Mouse (Mus musculus) activated CD4-positive, CD25-positive, alpha-beta regulatory T cell, adult 4 months (primary cell): ENCODE data around the gene Gm5934. TPM values are rescaled to one million over a fixed set of nuclear protein-coding genes. Genes with fewer than 3 reads are reported as not detected.
"Not testable (repeated sequence)": the region's sequence is repeated elsewhere in the genome, so short reads cannot be mapped to it uniquely, and the experiment has no call there.

Experiments used
- ATAC-seq: one replicate; pipeline ENCODE4 v1.8.0; 2017
- polyA plus RNA-seq, 2 experiments: library from polyadenylated mRNA; unstranded; fragments of 100-300 nt; shearing (Covaris generic); gene quantifications; one replicate each; pipeline ENCODE4 v1.2.1; 2017

Gene Gm5934
- not detected for polyA plus RNA-seq

DNA sequence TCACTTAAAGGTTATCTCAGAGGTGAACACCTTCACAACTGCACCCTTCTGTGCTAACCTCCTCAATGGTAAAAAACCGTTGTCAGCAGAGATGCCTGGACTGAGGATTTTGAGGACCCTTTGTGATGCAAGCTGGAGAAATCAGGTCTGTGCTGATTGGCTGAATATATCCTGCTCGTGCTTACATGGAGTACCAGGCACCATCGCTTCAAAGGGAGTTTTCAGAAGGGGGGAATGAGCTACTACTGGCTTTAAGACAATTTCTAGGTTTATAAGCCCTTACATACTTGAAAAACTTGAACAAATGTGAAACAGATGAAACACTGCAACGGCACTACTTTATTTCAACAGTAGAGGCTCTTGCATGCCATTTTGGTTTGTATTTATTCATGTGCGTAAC lies at the start of gene Gm5934:
Gene Gm5934 (minus strand): TSS at position 101 of the 400 bp plus-strand sequence.
- ATAC-seq = not testable (repeated sequence)

Other genes starting within 250 kb of the Gm5934 start
- not detected for gene Gm4297, start 74.1 kb upstream of the Gm5934 start, polyA plus RNA-seq